Mouse (Mus musculus): ENCODE measurements around the gene Ccl22.
A peak's percentile ranks its signal among the peaks of the same experiment; 100 is the strongest.

The Ccl22 gene

GRCm38 (mm10) chr8:94734735-94735350 is 10.5 kb upstream of the Ccl22 start:
- DNase-seq (ENCODE audit: low spot score in 2 of 2) = no peak

GRCm38 (mm10) chr8:94735426-94736094 is 9.8 kb upstream of the Ccl22 start:
- DNase-seq (ENCODE audit: low spot score in 2 of 2) = no peak

- no peak for DNase-seq (ENCODE audit: low spot score in 2 of 2)
These were observed 5.6 kb upstream of the Ccl22 start for GRCm38 (mm10) chr8:94739829-94740228.

GRCm38 (mm10) chr8:94740591-94740990 is 4.8 kb upstream of the Ccl22 start:
- DNase-seq (ENCODE audit: low spot score in 2 of 2) = no peak

- no peak for DNase-seq (ENCODE audit: low spot score in 2 of 2)
These were observed 3.7 kb upstream of the Ccl22 start for GRCm38 (mm10) chr8:94741726-94742125.

- peak in 1 of 2 experiments; percentile 20 for DNase-seq (ENCODE audit: low spot score in 2 of 2)
These were observed 906 bp upstream of the Ccl22 start for GRCm38 (mm10) chr8:94744484-94744883.

GRCm38 (mm10) chr8:94744972-94745371 is 418 bp upstream of the Ccl22 start:
- no peak for DNase-seq (ENCODE audit: low spot score in 2 of 2)

GRCm38 (mm10) chr8:94746832-94747231 is 1.4 kb downstream of the Ccl22 start:
- DNase-seq (ENCODE audit: low spot score in 2 of 2) = no peak

- DNase-seq (ENCODE audit: low spot score in 2 of 2) = no peak
These were observed 3.0 kb downstream of the Ccl22 start for GRCm38 (mm10) chr8:94748363-94748762.

- DNase-seq (ENCODE audit: low spot score in 2 of 2) = no peak
These were observed 4.6 kb downstream of the Ccl22 start for GRCm38 (mm10) chr8:94749942-94750341.

GRCm38 (mm10) chr8:94751023-94751849 is 5.8 kb downstream of the Ccl22 start:
- no peak for DNase-seq (ENCODE audit: low spot score in 2 of 2)

GRCm38 (mm10) chr8:94754006-94754405 is 8.6 kb downstream of the Ccl22 start:
- no peak for DNase-seq (ENCODE audit: low spot score in 2 of 2)

- no peak for DNase-seq (ENCODE audit: low spot score in 2 of 2)
These were observed 9.1 kb downstream of the Ccl22 start for GRCm38 (mm10) chr8:94754486-94754885.

- no peak for DNase-seq (ENCODE audit: low spot score in 2 of 2)
These were observed 21.6 kb downstream of the Ccl22 start for GRCm38 (mm10) chr8:94767035-94767434.

- DNase-seq (ENCODE audit: low spot score in 2 of 2) = peak in 1 of 2 experiments; percentile 17
These were observed 25.6 kb downstream of the Ccl22 start for GRCm38 (mm10) chr8:94770945-94771344.

- peak; percentile 92 to 93 for DNase-seq (ENCODE audit: low spot score in 2 of 2)
These were observed 26.7 kb downstream of the Ccl22 start, which contains the start of gene Cx3cl1 for GRCm38 (mm10) chr8:94771941-94772670. TSS of gene Cx3cl1 (plus strand) at chr8:94772009.

GRCm38 (mm10) chr8:94773048-94773447 is 27.7 kb downstream of the Ccl22 start:
- DNase-seq (ENCODE audit: low spot score in 2 of 2) = peak in 1 of 2 experiments; percentile 51

- DNase-seq (ENCODE audit: low spot score in 2 of 2) = peak; percentile 77 to 83
These were observed 28.3 kb downstream of the Ccl22 start for GRCm38 (mm10) chr8:94773700-94774171.

GRCm38 (mm10) chr8:94774601-94775000 is 29.2 kb downstream of the Ccl22 start:
- DNase-seq (ENCODE audit: low spot score in 2 of 2) = peak in 1 of 2 experiments; percentile 22

- no peak for DNase-seq (ENCODE audit: low spot score in 2 of 2)
These were observed 31.0 kb downstream of the Ccl22 start for GRCm38 (mm10) chr8:94776346-94776745.

- DNase-seq (ENCODE audit: low spot score in 2 of 2) = no peak
These were observed 32.6 kb downstream of the Ccl22 start for GRCm38 (mm10) chr8:94778036-94778435.

GRCm38 (mm10) chr8:94778473-94778872 is 33.1 kb downstream of the Ccl22 start:
- no peak for DNase-seq (ENCODE audit: low spot score in 2 of 2)
